Mouse (Mus musculus) erythroblast, embryonic 14.5 days (primary cell): Measurements from ENCODE around the gene Abca4. TPM values are rescaled to one million over a fixed set of nuclear protein-coding genes. Genes with fewer than 3 reads are reported as not detected.

Experiments used
- H3K27me3 ChIP-seq: 2 replicates; pipeline ENCODE4 v1.6.1; 2012; ENCODE audit warnings: inconsistent platforms; ENCODE audit not compliant: control insufficient read depth
- H3K36me3 ChIP-seq: 2 replicates; pipeline ENCODE4 v1.6.1; 2012; ENCODE audit warnings: mild to moderate bottlenecking, inconsistent platforms; ENCODE audit not compliant: control insufficient read depth
- H3K4me1 ChIP-seq: 2 replicates; pipeline ENCODE4 v1.6.1; 2012; ENCODE audit warnings: inconsistent platforms; ENCODE audit not compliant: control insufficient read depth
- H3K4me3 ChIP-seq: replicated peaks from 2 replicates; pipeline ENCODE3; 2012; ENCODE audit warnings: moderate library complexity, mild to moderate bottlenecking, inconsistent platforms
- H3K9me3 ChIP-seq: 2 replicates; pipeline ENCODE4 v1.6.1; 2012; ENCODE audit warnings: low read length, inconsistent platforms, mixed read lengths; ENCODE audit not compliant: control insufficient read depth
- GATA1 ChIP-seq: IDR thresholded peaks from 2 replicates; pipeline ENCODE4 v1.6.1; 2012; ENCODE audit warnings: low read length, inconsistent platforms, mixed read lengths
- TAL1 ChIP-seq: IDR thresholded peaks from 3 replicates; pipeline ENCODE4 v1.6.1; 2012; ENCODE audit warnings: low read length, inconsistent platforms, mixed read lengths
- polyA plus RNA-seq: library from polyadenylated mRNA; stranded (reverse); fragments of >175 nt; gene quantifications from 2 replicates; pipeline ENCODE4 v1.2.3, GENCODE M21; 2012

Gene Abca4
- polyA plus RNA-seq: 0.05 and 0.07 TPM in 2 replicates

DNA sequence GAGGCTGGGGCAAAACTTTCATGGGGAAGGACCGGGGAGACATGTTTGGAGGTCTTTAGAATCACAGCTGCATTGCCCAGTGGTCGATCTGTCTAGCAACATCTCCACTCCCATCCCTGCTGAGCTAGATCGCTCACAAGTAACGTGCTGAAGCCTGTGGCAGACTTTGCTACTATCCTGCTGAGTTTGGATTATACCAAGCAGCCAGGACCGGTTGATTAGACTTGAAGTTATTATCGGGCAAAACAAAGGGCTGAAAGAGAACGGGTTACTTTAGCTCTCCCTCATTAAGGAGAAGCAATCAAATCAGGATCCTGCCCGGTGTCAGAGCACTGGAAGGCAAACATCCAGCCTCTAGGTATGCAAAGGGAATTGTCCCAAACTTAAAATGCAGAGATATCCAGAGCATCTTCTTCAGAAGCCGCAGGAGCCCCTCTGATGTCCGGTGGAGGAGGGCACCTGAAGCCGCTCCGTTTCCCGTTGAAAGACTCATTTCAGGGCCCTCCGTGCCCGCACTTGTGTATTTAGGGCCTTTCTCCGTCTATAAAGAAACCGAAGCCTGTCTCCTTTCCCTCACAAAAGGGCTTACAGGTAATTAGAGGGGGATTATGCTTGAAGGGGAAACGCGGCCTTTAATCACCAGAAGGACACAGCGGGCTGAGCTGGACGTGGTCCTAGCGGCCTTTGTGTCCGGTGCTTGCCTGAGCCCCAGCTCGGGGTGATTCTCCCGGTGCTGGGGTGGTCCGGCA is at the start of gene Abca4:
TSS of gene Abca4 (plus strand) at position 645 of the 749 bp plus-strand sequence.
- no peaks in the 10 kb centered on the region; the same call in 1 of the 2 replicates for H3K4me1 ChIP-seq
- TF ChIP-seq GATA1 (no peak), TAL1 (no peak)

DNA sequence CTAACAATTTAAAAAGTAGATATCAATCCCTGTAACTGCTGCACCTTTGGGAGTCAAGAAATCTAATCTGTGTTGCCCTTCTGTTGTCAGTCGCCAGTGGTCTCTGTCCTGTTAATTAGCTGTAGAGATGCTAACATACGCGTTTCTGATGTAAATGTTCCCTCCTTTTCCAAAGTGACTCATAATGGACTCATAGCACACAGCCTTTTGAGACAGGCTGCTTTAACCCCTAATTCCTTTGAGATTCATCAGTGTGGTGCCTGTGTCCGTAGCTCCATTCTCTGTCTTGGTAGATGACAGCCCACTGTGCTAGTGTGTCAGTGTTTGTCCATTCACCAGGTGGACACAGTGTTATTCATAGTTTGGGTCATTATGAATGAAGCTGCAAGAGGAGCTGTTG is 49.1 kb upstream of the Abca4 start:
- no peak for TF ChIP-seq TAL1
- no peak for TF ChIP-seq GATA1
- Histone ChIP-seq H3K4me3 (no peak overlapping the region), H3K4me1 (no peaks in the 10 kb centered on the region), H3K27me3 (no peaks in the 10 kb centered on the region), H3K9me3 (no peaks in the 10 kb centered on the region), H3K36me3 (no peaks in the 10 kb centered on the region; the same call in 1 of the 2 replicates)

More for the DNA sequence above, at the start of gene Abca4:
- H3K4me3 ChIP-seq: no peak within 1 kb of the TSS
- H3K27me3 ChIP-seq: peaks cover 27% of the 10 kb centered on the region
- H3K9me3 ChIP-seq: no peaks in the 10 kb centered on the region
- H3K36me3 ChIP-seq: no peaks in the 10 kb centered on the region

- H3K9me3 ChIP-seq: no peaks in the 10 kb centered on the region
- H3K4me1 ChIP-seq: no peaks in the 10 kb centered on the region
- no peak for TF ChIP-seq GATA1
- TF ChIP-seq TAL1: no peak
- H3K4me3 ChIP-seq: no peak overlapping the region
- peaks cover 3% of the 10 kb centered on the region; the same call in 1 of the 2 replicates for H3K36me3 ChIP-seq
- H3K27me3 ChIP-seq: no peaks in the 10 kb centered on the region
Observed at GRCm38 (mm10) chr3:121999934-122000333, 44.3 kb upstream of the Abca4 start.

DNA sequence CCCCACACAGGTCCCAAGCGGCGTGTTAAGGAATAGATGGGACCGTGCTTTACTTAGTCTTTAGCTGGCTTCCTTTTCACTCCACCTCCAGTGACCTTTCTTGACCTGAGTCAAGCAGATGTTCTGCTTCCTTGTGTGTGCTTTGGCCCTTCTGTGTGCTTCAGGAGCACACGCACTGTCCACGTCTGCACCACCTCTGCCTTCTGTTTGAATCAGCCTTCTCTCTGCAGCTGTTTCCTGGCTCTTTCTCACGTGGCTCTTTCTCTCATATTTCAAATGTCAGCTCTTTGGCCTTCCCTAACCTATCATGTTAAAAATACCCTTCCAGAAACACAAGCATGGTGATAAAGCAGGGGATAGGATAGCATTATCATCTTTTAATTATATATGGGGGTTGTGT is 42.7 kb upstream of the Abca4 start:
- Histone ChIP-seq H3K4me3 (no peak overlapping the region), H3K27me3 (no peaks in the 10 kb centered on the region), H3K36me3 (peaks cover 3% of the 10 kb centered on the region; the same call in 1 of the 2 replicates), H3K4me1 (no peaks in the 10 kb centered on the region), H3K9me3 (no peaks in the 10 kb centered on the region)
- no peak for TF ChIP-seq GATA1
- no peak for TF ChIP-seq TAL1

DNA sequence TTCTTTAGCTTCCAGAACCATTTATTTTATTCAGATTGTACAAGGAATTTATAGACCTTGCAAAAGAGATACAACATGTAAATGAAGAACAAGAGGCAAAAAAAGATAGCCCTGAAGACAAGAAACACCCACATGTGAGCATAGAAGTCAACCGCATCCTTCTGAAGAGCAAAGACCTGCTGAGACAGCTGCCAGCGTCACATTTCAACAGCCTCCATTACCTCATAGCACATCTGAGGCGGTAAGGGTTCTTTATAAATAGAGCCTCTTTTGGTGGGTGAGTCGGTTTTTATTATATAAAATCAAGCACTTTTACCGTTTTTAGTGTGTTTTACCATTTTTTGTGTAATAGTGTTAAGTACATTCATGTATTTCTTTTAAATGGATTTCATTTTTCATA is 34.4 kb upstream of the Abca4 start:
- Histone ChIP-seq H3K4me3 (no peak overlapping the region), H3K9me3 (no peaks in the 10 kb centered on the region), H3K27me3 (no peaks in the 10 kb centered on the region), H3K4me1 (no peaks in the 10 kb centered on the region), H3K36me3 (peaks cover 5% of the 10 kb centered on the region; the same call in 1 of the 2 replicates)
- no peak for TF ChIP-seq TAL1
- no peak for TF ChIP-seq GATA1

GRCm38 (mm10) chr3:122010292-122010691 is 34.0 kb upstream of the Abca4 start:
- Histone ChIP-seq H3K9me3 (no peaks in the 10 kb centered on the region), H3K4me1 (no peaks in the 10 kb centered on the region), H3K36me3 (peaks cover 5% of the 10 kb centered on the region; the same call in 1 of the 2 replicates)

DNA sequence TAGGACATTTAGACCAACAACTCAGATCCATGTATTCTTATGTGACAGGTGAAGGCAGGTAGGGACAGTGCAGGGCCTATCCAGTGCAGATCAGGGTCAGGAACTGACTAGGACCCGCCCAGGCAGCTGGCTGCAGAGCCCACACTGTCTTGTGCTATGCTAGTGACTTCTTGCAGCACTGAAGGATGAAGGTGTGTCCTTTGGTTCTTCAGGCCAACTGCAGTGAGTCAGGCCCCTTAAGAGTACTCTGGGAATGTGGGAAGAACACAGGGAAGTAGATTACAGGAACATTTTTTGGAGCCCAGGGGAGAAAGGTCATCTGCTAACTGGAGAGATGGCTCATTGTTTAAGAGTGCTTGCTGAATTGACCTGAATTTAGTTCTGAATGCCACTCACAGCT is 31.8 kb upstream of the Abca4 start:
- peaks cover 5% of the 10 kb centered on the region; the same call in 1 of the 2 replicates for H3K36me3 ChIP-seq
- no peaks in the 10 kb centered on the region for H3K27me3 ChIP-seq
- no peaks in the 10 kb centered on the region for H3K9me3 ChIP-seq
- no peak for TF ChIP-seq GATA1
- no peak for TF ChIP-seq TAL1
- H3K4me3 ChIP-seq: no peak overlapping the region
- no peaks in the 10 kb centered on the region for H3K4me1 ChIP-seq

More at GRCm38 (mm10) chr3:122010292-122010691, 34.0 kb upstream of the Abca4 start:
- TF ChIP-seq TAL1: no peak
- TF ChIP-seq GATA1: no peak
- Histone ChIP-seq H3K27me3 (no peaks in the 10 kb centered on the region), H3K4me3 (no peak overlapping the region)

- H3K4me3 ChIP-seq: no peak overlapping the region
- peaks cover 3% of the 10 kb centered on the region; the same call in 1 of the 2 replicates for H3K36me3 ChIP-seq
- TF ChIP-seq TAL1 (no peak), GATA1 (no peak)
- no peaks in the 10 kb centered on the region for H3K4me1 ChIP-seq
- no peaks in the 10 kb centered on the region for H3K27me3 ChIP-seq
- H3K9me3 ChIP-seq: no peaks in the 10 kb centered on the region
Observed at GRCm38 (mm10) chr3:122018421-122018820, 25.8 kb upstream of the Abca4 start.

DNA sequence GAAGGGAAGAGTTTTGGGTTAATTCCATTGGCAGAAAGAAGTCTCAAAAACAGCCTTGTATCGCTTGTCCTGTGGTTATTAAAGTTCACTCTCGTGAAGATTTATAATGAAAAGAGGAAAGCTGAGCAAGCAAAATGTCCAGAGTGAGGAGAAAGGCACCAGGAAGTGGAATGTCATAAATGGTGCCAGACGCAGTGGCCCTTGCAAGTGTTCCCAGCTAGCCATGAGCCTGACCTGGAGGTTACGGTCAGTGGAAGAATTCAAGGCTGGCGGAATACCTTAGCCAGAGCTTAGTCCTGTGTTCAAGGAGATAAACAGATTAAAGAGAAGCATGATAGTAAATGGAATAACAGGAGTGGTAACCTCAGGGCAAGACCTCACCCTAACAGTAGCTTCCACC is 25.1 kb upstream of the Abca4 start:
- Histone ChIP-seq H3K4me3 (no peak overlapping the region), H3K4me1 (no peaks in the 10 kb centered on the region), H3K36me3 (peaks cover 3% of the 10 kb centered on the region; the same call in 1 of the 2 replicates), H3K9me3 (no peaks in the 10 kb centered on the region), H3K27me3 (no peaks in the 10 kb centered on the region)
- TF ChIP-seq GATA1 (no peak), TAL1 (no peak)
